Mouse (Mus musculus) midbrain, embryonic 13.5 days (tissue): Measurements from ENCODE around the gene Slc38a4. TPM values are rescaled to one million over a fixed set of nuclear protein-coding genes. Genes with fewer than 3 reads are reported as not detected.

Experiments used
- ATAC-seq: fragments of 200-750 bp; cut with Nextera tagmentation; 2 replicates; pipeline ENCODE4 v1.8.0; 2017; ENCODE audit warnings: mild to moderate bottlenecking, moderate TSS enrichment, moderate library complexity
- H3K27ac ChIP-seq: fragments of 300-500 bp; sonication (generic); 2 replicates; pipeline ENCODE4 v1.5.1; 2015; ENCODE audit warnings: inconsistent platforms, mild to moderate bottlenecking, moderate library complexity
- H3K27me3 ChIP-seq: fragments of 300-500 bp; sonication (generic); 2 replicates; pipeline ENCODE4 v1.6.1; 2015; ENCODE audit warnings: mild to moderate bottlenecking, inconsistent platforms
- H3K36me3 ChIP-seq: fragments of 300-500 bp; sonication (generic); 2 replicates; pipeline ENCODE4 v1.6.1; 2015; ENCODE audit warnings: mild to moderate bottlenecking, inconsistent platforms
- H3K4me1 ChIP-seq: fragments of 300-500 bp; sonication (generic); replicated peaks from 2 replicates; pipeline ENCODE4 v1.6.1; 2015; ENCODE audit warnings: inconsistent platforms
- H3K4me2 ChIP-seq: fragments of 300-500 bp; sonication (generic); replicated peaks from 2 replicates; pipeline ENCODE4 v1.6.1; 2015; ENCODE audit warnings: moderate library complexity, mild to moderate bottlenecking, inconsistent platforms
- H3K4me3 ChIP-seq: fragments of 300-500 bp; sonication (generic); replicated peaks from 2 replicates; pipeline ENCODE4 v1.5.1; 2015; ENCODE audit warnings: mild to moderate bottlenecking, inconsistent platforms
- H3K9ac ChIP-seq: fragments of 300-500 bp; sonication (generic); replicated peaks from 2 replicates; pipeline ENCODE4 v1.6.1; 2015; ENCODE audit warnings: mild to moderate bottlenecking, inconsistent platforms
- H3K9me3 ChIP-seq: fragments of 300-500 bp; sonication (generic); 2 replicates; pipeline ENCODE4 v1.6.1; 2016; ENCODE audit warnings: mild to moderate bottlenecking, inconsistent platforms
- WGBS: fragments of 180-500 bp; shearing (Covaris S2); methylation state at CpG from one replicate; pipeline ENCODE4 v1.1.7; 2015; 5-methylcytosine and 5-hydroxymethylcytosine counted together
- polyA plus RNA-seq: library from polyadenylated mRNA; unstranded; fragments of >200 nt; fragmentation: Nextera tagmentation; extraction: Ambion mirVana; gene quantifications from 2 replicates; pipeline ENCODE4 v1.2.1, GENCODE M21; 2015

Slc38a4 gene
- polyA plus RNA-seq, 1 experiment from 2014 or later: 4.0 TPM

GRCm38 (mm10) chr15:97050436-97050835 is 5.3 kb downstream of the Slc38a4 start:
- WGBS: 82% methylated on average over 12 of the region's 12 CpGs
- Histone ChIP-seq H3K36me3 (no peaks in the 10 kb centered on the region), H3K4me1 (peaks cover 13% of the 10 kb centered on the region; the same call in 1 of the 2 replicates), H3K4me3 (no peak overlapping the region), H3K27ac (no peak overlapping the region), H3K9ac (no peak overlapping the region), H3K27me3 (peaks cover 3% of the 10 kb centered on the region; the same call in 1 of the 2 replicates), H3K9me3 (peaks cover 14% of the 10 kb centered on the region), H3K4me2 (no peak overlapping the region)
- ATAC-seq: no peak

DNA sequence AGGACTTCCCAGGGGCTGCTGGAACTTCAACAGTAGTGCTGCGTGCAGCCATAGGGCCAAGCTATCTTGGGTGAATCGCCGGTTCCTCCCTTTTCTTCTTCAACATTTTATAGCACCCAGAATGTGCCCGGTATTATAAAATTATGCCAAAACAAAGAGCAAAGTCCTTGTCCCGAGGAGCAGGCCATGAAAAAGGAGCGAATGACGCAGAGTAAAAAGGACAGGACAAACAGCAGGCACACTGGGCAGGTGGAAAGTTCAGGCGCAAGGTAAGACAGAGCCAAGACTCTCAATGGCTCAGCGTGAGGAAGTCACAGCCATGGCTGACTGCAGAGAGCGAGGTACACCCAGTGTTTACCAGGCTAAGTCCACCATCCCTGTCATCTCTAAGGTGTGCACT is 5.7 kb downstream of the Slc38a4 start:
- peaks cover 9% of the 10 kb centered on the region; the same call in 1 of the 2 replicates for H3K4me1 ChIP-seq
- no peak overlapping the region for H3K4me2 ChIP-seq
- H3K9ac ChIP-seq: no peak overlapping the region
- H3K4me3 ChIP-seq: no peak overlapping the region
- no peaks in the 10 kb centered on the region for H3K36me3 ChIP-seq
- H3K9me3 ChIP-seq: peaks cover 10% of the 10 kb centered on the region
- H3K27ac ChIP-seq: no peak overlapping the region
- ATAC-seq: no peak
- H3K27me3 ChIP-seq: no peaks in the 10 kb centered on the region
- 69% methylated on average over 10 of the region's 10 CpGs for WGBS

GRCm38 (mm10) chr15:97049281-97049841 is 6.4 kb downstream of the Slc38a4 start:
- no peak overlapping the region for H3K27ac ChIP-seq
- H3K9me3 ChIP-seq: peaks cover 4% of the 10 kb centered on the region
- no peak overlapping the region for H3K4me2 ChIP-seq
- WGBS: 67% methylated on average over 11 of the region's 11 CpGs
- no peak overlapping the region for H3K4me3 ChIP-seq
- peaks cover 2% of the 10 kb centered on the region; the same call in 1 of the 2 replicates for H3K4me1 ChIP-seq
- H3K27me3 ChIP-seq: no peaks in the 10 kb centered on the region
- no peaks in the 10 kb centered on the region for H3K36me3 ChIP-seq
- no peak overlapping the region for H3K9ac ChIP-seq
- no peak for ATAC-seq

DNA sequence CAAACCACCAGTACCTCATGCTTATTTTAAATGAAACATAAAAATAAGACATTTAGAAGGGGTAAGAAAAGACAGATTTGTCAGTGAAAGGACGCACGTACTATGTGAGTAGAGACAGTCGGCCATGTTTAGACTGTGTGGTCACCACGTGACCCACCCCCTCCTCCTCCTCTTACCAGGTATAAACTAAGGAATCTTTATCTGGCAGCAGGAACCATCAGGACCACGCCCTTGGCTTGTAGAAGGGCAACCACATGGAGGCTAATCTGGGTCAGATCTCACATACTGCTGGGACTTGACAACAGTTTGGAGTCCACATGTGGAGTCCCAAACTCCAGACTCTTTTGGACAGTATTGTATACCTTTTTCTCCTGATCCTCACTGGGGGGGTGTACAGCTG is 7.5 kb downstream of the Slc38a4 start:
- Histone ChIP-seq H3K9me3 (no peaks in the 10 kb centered on the region), H3K27ac (no peak overlapping the region), H3K36me3 (no peaks in the 10 kb centered on the region), H3K4me2 (no peak overlapping the region), H3K4me3 (no peak overlapping the region), H3K4me1 (no peaks in the 10 kb centered on the region), H3K9ac (no peak overlapping the region), H3K27me3 (no peaks in the 10 kb centered on the region)
- 87% methylated on average over 5 of the region's 5 CpGs for WGBS
- ATAC-seq: no peak

DNA sequence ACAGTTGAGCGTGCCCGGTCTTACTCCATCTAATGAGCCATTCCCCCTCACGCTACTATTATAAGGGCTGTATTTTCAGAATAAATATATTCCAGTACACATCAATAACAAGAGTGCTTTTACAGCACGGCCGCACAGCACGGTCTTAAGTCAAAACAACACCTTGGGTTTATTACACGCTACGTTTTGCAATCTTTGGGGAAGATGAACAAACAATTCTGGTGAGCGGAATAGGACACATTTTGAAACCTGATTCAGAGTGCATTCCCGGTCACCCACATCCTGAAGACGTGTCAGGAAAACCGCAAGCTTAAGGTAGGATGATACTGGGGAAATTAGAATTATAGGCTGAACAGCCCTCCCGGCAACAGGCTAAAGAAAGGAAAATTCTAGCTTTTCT is 11.8 kb downstream of the Slc38a4 start:
- no peak for ATAC-seq
- Histone ChIP-seq H3K4me2 (no peak overlapping the region), H3K9ac (no peak overlapping the region), H3K9me3 (no peaks in the 10 kb centered on the region), H3K27ac (no peak overlapping the region), H3K27me3 (no peaks in the 10 kb centered on the region), H3K36me3 (no peaks in the 10 kb centered on the region), H3K4me3 (no peak overlapping the region), H3K4me1 (no peaks in the 10 kb centered on the region)
- WGBS: 94% methylated on average over 13 of the region's 13 CpGs

DNA sequence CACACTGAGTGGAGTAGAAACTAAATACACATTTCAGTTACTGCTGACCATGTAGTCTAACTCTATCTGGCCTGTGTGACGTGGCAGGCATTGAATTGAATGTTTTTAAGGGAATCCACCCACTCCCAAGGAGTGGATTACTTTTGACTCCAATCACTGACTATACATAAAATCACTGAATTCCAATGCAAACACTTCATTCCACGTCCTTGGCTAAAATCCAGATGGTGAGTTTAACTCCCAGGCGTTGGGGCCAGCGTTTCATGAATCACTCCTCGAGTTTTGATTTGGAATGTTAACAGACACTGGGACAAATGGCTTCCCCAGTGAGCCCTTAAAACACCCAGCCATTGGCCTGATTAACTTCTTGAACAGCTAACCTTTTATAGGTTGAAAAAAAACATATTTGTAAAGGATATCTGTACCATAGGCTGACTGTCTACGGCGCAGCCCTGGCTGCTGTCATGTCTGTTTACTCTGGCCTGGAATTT is 13.7 kb downstream of the Slc38a4 start:
- no peaks in the 10 kb centered on the region for H3K4me1 ChIP-seq
- no peak overlapping the region for H3K4me3 ChIP-seq
- no peak overlapping the region for H3K27ac ChIP-seq
- 80% methylated on average over 7 of the region's 7 CpGs for WGBS
- H3K4me2 ChIP-seq: no peak overlapping the region
- no peaks in the 10 kb centered on the region for H3K9me3 ChIP-seq
- no peaks in the 10 kb centered on the region for H3K27me3 ChIP-seq
- ATAC-seq: no peak
- H3K9ac ChIP-seq: no peak overlapping the region
- H3K36me3 ChIP-seq: no peaks in the 10 kb centered on the region

DNA sequence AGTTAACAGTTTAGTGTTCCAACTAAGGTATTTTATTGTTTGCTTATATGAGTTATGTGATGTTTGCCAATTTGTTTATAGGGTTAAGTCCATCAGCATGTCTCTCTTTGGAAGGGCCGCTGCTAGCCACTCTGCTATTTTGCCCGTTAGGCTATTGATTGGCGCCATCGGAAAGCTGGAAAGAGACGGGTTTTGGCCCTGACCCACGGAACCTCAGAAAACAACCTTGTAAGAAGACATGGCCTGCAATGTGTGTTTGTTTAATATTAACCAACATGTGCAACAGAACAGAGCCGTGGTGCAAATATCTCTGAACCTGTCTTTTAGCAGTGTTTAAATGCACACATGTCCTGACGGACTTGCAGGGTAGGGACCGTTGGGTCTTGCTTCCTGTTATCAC is 14.6 kb downstream of the Slc38a4 start:
- WGBS: 93% methylated on average over 9 of the region's 9 CpGs
- Histone ChIP-seq H3K9me3 (no peaks in the 10 kb centered on the region), H3K4me1 (no peaks in the 10 kb centered on the region), H3K4me2 (no peak overlapping the region), H3K27ac (no peak overlapping the region), H3K9ac (no peak overlapping the region), H3K4me3 (no peak overlapping the region), H3K36me3 (no peaks in the 10 kb centered on the region), H3K27me3 (no peaks in the 10 kb centered on the region)
- no peak for ATAC-seq

- Histone ChIP-seq H3K27me3 (no peaks in the 10 kb centered on the region), H3K9ac (no peak overlapping the region), H3K4me3 (no peak overlapping the region), H3K4me2 (no peak overlapping the region), H3K4me1 (no peaks in the 10 kb centered on the region), H3K9me3 (no peaks in the 10 kb centered on the region), H3K27ac (no peak overlapping the region), H3K36me3 (no peaks in the 10 kb centered on the region)
- WGBS: 93% methylated on average over 8 of the region's 8 CpGs
- ATAC-seq: no peak
Observed at GRCm38 (mm10) chr15:97037710-97038109, 18.0 kb downstream of the Slc38a4 start.

- no peaks in the 10 kb centered on the region for H3K36me3 ChIP-seq
- no peak for ATAC-seq
- WGBS: 87% methylated on average over 6 of the region's 6 CpGs
Observed at GRCm38 (mm10) chr15:97035892-97036291, 19.9 kb downstream of the Slc38a4 start.

DNA sequence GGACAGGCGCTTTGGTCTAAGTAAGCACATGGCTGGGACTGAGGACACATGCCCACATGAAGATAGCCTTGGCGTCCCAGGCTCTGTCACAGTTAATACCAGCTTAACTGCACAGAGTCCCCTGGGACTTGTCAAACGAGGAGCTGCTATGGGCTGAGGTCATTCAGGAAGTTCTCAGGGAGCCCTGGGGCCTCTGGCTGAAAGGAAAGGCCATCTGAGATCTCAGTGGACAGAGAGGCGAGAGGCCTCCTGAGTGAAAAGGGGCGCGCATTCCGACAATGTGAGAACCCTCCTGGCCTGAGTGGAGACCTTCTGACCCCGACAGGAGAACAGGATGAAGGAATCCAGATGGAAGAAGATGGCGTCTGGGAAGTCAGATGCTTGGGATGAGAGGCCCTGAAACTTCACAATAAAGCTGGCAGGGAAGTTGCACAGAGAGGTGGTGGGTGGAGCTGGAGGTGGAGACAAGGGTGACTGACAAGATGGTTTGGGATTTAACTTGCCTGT is 22.2 kb downstream of the Slc38a4 start:
- no peak for ATAC-seq
- Histone ChIP-seq H3K27ac (no peak overlapping the region), H3K4me1 (no peaks in the 10 kb centered on the region), H3K4me3 (no peak overlapping the region), H3K36me3 (no peaks in the 10 kb centered on the region), H3K9ac (no peak overlapping the region), H3K27me3 (no peaks in the 10 kb centered on the region), H3K4me2 (no peak overlapping the region), H3K9me3 (no peaks in the 10 kb centered on the region)
- 55% methylated on average over 9 of the region's 9 CpGs for WGBS

More at GRCm38 (mm10) chr15:97035892-97036291, 19.9 kb downstream of the Slc38a4 start:
- Histone ChIP-seq H3K27ac (no peak overlapping the region), H3K4me2 (no peak overlapping the region), H3K9ac (no peak overlapping the region), H3K4me1 (no peaks in the 10 kb centered on the region), H3K27me3 (no peaks in the 10 kb centered on the region), H3K4me3 (no peak overlapping the region), H3K9me3 (no peaks in the 10 kb centered on the region)

DNA sequence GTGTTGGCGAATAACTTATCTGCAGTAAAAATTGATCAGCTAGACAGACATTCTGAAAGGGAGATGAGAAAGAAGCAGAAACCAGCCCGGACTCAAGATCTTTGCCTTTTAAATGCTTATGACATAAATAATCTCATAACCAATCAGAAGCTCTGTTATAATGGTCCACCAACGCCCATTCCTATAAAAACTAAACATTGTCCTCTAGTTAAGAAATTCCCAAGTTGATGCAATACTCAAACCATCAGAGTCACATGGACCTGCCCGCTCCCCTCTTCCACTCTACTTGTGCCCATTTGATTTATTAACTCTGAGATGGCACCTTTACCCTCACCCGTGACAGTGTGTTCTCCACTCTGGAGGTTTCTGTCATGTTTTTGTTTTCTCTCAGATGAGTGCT is 23.9 kb downstream of the Slc38a4 start:
- Histone ChIP-seq H3K36me3 (no peaks in the 10 kb centered on the region), H3K27ac (no peak overlapping the region), H3K9ac (no peak overlapping the region), H3K27me3 (no peaks in the 10 kb centered on the region), H3K4me3 (no peak overlapping the region), H3K9me3 (no peaks in the 10 kb centered on the region), H3K4me2 (no peak overlapping the region), H3K4me1 (no peaks in the 10 kb centered on the region)
- no peak for ATAC-seq
- WGBS: 95% methylated on average over 5 of the region's 5 CpGs

- Histone ChIP-seq H3K4me2 (no peak overlapping the region), H3K9ac (no peak overlapping the region), H3K4me3 (no peak overlapping the region), H3K4me1 (no peaks in the 10 kb centered on the region), H3K27ac (no peak overlapping the region), H3K36me3 (no peaks in the 10 kb centered on the region), H3K9me3 (no peaks in the 10 kb centered on the region), H3K27me3 (no peaks in the 10 kb centered on the region)
- ATAC-seq: no peak
- 94% methylated on average over 10 of the region's 10 CpGs for WGBS
Observed at GRCm38 (mm10) chr15:97030984-97031492, 24.7 kb downstream of the Slc38a4 start.

GRCm38 (mm10) chr15:97030136-97030535 is 25.6 kb downstream of the Slc38a4 start:
- Histone ChIP-seq H3K9ac (no peak overlapping the region), H3K27ac (no peak overlapping the region), H3K4me2 (no peak overlapping the region), H3K36me3 (no peaks in the 10 kb centered on the region), H3K9me3 (no peaks in the 10 kb centered on the region), H3K27me3 (no peaks in the 10 kb centered on the region), H3K4me3 (no peak overlapping the region), H3K4me1 (no peaks in the 10 kb centered on the region)
- ATAC-seq: no peak
- 84% methylated on average over 4 of the region's 4 CpGs for WGBS
